Mouse (Mus musculus): ENCODE measurements around the gene Zfp870.
A peak's percentile ranks its signal among the peaks of the same experiment; 100 is the strongest.

Gene Zfp870

DNA sequence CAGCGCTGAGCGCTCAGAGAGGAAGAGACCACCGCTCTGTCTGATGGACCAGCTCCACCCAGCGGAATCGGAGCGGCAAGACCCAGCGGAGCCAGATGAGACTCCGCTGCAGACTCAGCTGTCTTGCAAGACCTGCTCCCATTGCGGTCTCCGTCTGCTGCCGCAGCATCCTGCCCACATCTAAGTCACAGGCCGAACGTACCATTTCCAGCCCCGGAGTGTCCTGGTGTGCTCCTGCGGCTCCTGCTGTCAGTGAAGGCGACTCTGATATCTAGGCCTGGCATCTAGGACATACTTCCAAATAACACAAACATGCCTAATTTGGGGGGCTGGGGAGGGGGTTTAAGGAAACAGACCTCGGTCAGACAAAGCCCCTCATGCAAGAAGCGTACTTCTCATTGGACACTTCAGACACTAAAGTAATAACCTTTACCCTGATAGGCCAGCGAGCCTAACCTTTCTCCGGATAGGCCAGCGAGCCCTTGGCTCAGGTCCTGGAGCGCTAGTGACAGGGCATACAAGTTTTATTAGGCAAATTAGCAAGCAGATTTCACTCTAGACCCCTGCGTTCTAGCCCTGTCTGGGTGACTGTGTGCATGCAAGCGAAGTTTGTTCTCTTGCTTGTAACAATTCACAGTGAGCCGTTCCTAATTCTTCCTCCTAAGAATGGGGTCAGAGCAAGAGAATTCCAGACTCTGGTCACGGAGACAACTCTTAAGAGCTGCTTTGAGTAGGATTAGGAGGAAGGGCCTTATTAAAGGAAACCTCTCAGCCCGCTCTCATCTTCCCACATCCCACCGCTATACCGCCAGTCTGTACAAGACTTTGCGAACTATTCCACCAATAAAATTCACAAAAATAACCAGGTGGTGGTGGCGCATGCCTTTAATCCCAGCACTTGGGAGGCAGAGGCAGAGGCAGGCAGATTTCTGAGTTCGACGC, at the start of gene Zfp870:
Zfp870 (minus strand) TSS at position 404 of the 942 bp plus-strand sequence.
- peak; percentile 93 to 96 for DNase-seq (ENCODE audit: low spot score in 2 of 2)

DNA sequence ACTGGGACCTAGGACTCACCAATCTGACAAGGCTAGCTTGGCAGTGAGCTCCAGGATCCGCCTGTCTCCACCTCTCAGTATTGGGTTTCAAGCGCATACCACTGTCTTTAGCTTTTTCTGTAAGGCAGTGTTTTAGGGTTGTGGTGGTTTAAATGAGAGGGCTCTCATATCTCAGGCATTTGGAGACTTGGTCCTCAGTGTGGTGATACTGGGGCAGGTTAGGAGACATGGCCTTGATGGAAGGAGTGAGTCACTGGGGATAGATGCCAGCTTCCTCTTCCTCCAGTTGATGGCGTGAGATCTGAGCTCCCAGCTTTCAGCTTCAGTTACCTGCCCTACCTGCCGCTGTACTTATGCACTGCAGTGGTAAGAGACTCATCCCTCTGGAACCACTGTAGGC, 48.4 kb upstream of the Zfp870 start:
- DNase-seq (ENCODE audit: low spot score in 2 of 2) = no peak

DNA sequence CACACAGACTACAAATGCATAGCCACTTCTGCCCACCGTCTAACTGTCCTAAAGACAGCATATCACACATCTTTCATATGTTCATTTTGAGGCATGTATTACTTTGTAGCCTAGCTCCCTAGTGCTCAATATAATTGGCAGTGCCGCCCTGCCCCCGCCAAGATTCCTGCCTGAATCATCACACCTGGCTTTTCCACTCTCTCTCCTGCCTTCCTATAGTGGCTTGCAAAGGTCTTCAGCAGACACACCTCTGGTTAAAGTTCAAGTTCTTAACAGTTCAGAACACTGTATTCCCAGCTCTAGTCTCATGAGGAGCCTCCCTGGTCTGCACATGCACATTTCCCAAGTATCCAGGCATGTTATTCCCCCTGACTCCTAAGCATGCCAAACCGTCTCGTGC, 36.4 kb upstream of the Zfp870 start:
- no peak for DNase-seq (ENCODE audit: low spot score in 2 of 2)

DNA sequence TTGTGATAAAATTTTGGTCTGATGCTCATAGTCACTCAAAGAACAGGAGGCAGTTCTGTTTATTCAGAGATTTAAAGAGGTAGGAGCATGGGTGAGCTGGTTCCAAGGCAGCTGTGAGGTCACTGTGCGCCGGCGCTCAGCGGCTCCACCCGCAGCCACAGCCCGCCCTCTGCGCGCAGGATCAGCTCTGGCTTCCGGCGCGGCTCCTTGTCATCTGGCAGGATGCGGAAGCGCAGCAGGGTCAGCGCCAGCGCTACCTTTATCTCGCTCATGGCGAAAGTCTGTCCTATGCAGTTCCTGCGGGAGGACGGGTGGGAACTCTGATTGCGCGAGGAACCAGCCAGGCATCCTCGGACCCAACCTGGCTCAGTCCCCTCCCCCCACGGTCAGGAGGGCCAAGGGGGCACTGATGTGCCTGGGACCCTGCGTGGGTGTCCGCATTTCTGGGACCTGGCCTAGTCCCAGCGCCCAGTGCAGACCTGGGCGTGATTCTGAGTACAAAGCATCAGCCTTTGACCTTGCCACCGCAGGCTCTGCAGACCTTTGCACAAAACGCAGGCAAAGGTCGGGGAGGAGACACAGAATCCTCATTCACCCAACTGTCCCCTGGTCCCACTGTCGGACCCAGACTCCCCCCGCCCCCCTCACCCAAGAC, 33.3 kb upstream of the Zfp870 start:
- peak; percentile 82 to 84 for DNase-seq (ENCODE audit: low spot score in 2 of 2)

DNA sequence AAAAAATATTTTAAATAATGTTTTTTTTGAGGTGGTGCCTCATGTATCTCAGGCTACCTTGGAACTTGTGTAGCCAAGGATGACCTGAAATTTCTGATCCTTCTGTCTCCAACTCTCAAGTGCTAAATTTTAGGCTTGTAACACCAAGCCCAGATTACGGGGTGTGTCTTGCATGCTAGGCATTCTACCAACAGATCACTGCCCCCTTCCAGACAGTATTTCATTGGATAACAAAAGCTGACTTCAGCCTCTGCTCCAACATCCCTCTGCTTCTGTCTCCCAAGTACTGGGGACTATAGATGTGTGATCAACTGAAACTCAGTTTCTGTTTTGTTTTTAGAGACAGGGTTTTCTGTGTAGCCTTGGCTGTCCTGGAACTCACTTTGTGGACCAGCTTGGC, 32.2 kb upstream of the Zfp870 start:
- no peak for DNase-seq (ENCODE audit: low spot score in 2 of 2)

DNA sequence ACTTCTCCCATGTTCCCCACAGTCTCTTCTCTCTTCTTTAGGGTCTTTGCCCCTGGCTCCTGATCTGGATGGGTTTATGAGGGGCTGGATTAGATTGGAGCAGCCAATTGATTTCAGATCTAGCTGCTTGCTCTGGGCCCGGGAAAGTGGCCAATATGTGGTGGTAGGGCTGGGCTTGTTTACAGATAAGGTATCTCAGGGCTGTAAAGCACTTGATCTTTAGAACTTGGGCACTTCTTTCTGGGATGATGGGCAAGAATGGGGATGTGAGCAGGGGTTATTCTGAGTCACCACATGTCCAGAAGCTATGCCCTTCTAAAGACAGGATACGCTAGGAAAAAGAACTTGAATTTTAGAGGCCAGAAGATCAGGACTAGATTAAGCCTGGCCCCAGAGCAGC, 27.7 kb upstream of the Zfp870 start:
- no peak for DNase-seq (ENCODE audit: low spot score in 2 of 2)

DNA sequence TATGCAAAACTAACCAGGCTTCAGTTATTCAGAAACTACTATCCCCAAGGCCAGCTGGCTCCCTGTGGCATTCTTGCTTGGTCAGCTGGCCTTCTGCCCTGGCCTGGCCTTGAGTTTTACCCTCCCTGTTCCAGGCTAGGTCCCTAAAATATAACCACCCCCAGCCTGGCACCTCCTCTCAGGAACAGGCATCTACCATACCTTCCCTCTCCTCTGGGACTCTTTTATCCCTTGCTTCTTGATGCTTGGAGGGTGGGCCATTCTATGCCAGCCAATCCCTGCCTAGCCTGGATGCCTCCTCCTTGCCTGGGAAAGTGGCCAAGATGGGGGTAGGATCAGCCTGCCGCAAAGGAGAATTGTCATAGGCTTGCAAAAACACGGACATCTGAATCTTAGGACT, 25.7 kb upstream of the Zfp870 start, which contains the start of gene Cyp4f14:
Cyp4f14 (minus strand) TSS at position 212 of the 400 bp plus-strand sequence.
- peak; percentile 33 to 42 for DNase-seq (ENCODE audit: low spot score in 2 of 2)

DNA sequence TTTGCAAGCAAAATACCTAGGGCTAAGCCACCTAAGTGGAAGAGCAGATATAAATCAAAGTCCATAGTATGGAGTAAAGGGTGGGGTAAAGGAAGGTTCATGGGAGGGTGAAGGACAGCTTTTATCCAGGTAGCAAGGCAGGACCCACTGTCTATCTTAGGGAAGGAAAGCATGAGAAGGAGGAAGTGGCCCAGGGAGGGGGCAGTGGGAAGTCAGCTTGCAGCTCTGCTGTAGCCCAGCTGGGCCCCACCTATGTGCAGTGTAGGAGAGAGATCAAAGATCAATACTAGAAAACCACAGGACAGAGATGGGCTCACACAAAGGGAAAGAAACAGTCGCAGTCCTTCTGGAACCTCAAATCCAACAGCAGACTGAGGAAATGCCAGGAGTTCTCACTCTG, 24.6 kb upstream of the Zfp870 start:
- no peak for DNase-seq (ENCODE audit: low spot score in 2 of 2)

DNA sequence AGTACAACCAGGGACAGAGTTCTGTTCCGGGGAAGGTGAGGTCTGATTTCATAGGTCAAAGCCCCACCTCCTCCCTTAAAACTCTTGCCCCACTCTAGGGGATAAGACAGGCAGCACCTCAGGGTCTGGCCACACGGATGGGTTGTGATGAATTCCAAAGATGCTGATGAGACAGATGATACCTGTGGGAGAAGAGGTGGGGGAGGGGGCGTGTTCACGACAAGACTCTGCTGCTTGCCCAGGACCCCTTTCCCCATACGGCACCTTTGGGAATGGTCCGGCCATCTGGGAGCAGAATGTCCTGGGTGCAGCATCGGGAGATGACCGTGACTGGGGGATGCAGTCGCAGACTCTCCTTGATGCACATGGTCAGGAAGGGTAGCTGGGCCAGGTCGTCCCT, 14.7 kb upstream of the Zfp870 start:
- DNase-seq (ENCODE audit: low spot score in 2 of 2) = no peak

DNA sequence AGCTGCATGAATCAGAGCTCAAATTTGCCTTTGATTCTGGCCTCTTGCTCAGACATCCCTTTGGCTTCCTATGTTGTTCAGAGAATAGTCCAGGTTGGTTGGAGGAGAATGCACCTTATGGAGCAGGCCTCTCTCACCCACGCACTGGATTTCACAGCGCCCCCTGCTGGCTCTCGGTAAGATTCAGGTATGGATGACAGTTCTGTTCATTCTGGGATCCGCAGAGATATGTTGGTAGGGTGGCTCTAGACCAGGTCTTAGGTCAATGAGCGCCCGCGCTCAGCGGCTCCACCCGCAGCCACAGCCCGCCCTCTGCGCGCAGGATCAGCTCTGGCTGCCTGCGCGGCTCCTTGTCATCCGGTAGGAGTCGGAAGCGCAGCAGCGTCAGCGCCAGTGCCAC, 13.8 kb upstream of the Zfp870 start:
- DNase-seq (ENCODE audit: low spot score in 2 of 2) = peak; percentile 25 to 44

DNA sequence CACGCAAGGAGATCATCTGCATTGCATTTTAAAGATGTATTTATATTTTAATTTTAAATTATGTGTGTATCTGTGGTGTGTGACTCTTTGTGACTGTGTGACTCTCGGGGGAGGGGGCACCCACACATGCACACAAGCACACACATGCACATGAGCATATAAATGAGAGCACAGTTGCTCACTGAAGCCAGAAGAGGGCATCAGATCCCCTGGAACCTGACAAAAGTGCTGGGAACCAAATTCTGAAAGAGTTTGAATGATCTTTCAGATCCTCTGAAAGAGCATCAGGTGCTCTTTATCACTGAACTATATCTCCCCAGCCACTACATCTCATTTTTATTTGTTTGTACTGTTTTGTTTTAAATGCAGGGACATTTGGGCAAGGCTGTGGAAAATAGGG, 13.0 kb upstream of the Zfp870 start:
- DNase-seq (ENCODE audit: low spot score in 2 of 2) = no peak

DNA sequence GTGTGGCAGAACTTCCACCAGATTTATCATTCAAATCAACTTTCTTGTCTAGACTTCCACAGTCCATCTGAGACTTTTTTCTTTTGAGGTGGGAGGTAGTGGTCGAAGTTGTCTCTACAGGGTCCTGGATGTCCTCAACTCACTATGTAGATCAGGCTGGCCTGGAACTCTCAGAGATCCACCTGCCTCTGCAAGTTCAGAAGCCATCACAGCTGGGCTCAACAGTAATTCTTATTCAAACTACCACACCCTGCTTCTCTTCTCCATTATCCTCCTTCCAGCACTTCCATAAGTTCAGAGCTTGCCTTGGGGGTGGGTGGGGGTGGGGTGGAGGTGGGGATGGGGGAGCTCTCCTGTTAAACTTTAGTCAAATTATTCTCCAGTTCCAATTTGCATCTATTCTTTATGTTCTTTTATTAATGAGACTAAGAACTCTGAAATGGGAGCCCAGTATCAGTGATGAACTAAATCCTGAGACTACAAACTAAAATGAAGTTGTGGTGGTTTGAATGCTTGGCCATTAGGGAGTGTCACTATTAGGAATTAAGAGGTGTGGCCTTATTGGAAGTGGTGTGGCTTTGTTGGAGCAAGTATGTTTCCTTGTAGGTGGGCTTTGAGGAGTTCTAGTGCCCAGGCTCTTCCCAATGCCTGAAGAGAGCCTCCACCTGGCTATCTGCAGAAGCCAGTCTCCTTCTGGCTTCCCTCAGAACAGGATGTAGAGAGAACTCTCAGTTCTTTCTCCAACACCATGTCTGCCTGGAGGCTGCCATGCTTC, 10.5 kb upstream of the Zfp870 start:
- no peak for DNase-seq (ENCODE audit: low spot score in 2 of 2)

DNA sequence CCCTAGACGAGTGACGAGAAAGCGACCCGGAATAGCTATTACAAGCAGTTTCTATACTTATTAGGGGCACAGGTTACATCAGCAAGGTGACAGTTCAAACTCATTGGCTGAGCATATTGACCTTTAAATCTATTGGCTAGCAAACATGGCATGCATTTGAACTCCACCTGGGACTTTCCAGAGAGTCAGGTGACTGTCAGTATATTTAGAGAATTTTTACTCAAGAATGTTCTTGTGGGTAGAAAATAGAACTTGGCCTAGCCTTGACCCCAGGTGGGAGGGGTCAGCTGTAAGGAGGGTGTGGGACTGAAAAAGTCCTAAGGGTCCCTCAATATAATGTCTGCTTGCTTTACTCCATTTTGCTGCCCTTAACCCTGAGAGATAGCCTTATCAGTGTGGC, 4.0 kb upstream of the Zfp870 start:
- no peak for DNase-seq (ENCODE audit: low spot score in 2 of 2)

DNA sequence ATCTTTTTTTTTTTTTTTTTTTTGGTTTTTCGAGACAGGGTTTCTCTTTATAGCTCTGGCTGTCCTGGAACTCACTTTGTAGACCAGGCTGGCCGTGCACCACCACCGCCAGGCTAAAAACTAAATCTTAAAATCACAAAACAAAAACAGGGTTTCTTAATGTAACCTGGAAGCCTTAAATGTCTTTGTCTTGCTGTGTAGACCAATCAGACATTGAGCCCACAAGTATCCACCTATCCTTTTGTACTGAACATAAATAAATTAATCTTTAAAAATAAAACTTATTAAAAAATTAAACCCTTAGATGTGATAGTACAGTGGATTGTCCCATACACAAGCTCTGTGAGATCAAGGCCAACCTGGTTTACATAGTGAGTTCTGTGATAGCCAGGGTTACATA, 2.5 kb upstream of the Zfp870 start:
- no peak for DNase-seq (ENCODE audit: low spot score in 2 of 2)

DNA sequence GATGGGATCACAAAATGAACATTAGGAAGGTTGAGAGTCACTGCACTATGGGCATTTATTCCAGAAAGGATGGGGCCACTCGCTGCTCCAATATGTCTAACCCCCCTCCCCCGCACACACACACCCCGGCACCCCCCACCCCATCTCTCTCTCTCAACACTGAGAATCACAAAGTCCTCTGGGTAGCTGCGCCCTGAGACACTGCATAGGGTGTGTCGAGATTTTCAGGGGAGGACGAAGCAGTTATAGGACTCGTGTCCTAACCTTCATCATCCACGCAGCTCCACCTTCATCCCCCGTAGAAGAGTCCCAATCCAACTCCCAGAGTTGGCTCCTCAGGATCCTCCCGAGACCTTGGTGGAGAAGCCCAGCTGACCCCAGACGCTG, 597 bp downstream of the Zfp870 start:
- DNase-seq (ENCODE audit: low spot score in 2 of 2) = no peak

DNA sequence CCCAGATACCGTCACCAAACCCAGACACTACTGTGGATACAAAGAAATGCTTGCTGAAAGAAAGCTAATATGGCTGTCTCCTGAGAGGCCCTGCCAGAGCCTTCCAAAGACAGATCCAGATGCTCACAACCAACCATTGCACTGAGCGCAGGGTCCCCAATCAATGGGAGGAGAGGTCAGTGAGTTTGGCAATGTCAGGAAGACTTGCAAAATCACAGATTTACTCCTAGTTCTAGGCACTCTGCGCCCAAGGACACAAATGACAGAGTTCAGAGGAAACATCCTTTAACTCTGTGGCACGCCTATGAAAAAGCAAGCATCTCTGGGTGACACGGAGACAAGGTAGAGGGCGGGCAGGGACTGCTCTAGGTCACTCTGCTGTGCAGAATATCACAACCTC, 1.8 kb downstream of the Zfp870 start:
- no peak for DNase-seq (ENCODE audit: low spot score in 2 of 2)

DNA sequence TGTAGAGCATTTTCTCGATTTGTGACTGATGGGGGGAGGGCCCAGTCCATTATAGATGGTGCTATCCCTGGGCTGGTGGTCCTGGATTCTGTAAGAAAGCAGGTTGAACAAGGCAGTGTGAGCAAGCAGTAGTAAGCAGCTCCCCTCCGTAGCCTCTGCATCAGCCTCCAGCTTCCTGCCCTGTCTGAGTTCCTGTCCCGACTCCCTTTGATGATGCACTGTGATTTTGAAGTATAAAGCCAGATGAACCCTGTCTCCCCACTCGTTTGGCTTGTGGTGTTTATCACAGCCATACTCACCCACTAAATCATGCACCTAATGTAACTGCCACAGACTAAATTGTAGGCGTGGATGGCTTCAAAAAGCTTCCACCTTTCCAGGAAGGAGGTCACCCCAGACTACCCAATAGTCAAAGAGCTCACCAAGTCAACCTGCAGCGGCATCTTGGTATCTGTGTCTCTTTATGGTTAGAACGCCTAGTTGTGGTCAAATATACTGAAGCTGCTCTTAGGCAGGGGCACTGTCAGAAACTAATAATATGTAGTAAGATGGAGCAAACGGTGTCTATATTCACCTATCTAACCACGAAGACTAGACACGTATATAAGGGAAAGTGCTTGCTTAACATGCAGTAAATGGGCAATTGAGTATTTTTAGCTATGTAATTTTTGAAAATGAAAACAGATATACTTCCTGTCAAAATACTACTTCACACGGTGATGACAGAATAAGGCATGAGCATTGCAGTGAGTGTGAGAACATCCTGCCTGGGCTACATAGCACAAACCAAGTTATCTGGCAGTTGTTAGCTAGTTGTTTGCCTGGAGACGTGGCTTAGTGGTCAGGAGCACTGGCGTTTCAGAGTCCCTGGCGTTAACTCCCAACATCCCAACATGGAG, 10.9 kb downstream of the Zfp870 start:
- no peak for DNase-seq (ENCODE audit: low spot score in 2 of 2)

DNA sequence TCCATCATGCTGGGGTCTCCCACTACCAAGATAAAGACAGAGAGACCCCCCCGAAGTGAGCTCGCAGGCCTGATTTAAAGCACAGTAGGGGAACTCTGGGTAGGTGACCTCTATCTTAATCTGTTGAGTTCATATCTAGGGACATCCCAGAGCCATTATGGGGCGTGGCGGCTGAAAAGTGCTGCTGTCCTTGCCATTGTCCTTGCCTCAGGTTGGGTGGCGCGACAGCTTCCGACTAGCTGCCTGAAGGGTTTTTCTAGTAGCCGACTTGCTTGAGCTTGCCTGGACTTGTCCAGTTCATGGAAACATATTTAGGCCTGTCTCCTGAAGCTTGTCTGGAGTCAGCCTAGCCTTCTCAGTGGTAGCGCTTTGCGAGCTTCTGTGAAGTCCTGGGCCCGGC, 12.7 kb downstream of the Zfp870 start:
- DNase-seq (ENCODE audit: low spot score in 2 of 2) = no peak

DNA sequence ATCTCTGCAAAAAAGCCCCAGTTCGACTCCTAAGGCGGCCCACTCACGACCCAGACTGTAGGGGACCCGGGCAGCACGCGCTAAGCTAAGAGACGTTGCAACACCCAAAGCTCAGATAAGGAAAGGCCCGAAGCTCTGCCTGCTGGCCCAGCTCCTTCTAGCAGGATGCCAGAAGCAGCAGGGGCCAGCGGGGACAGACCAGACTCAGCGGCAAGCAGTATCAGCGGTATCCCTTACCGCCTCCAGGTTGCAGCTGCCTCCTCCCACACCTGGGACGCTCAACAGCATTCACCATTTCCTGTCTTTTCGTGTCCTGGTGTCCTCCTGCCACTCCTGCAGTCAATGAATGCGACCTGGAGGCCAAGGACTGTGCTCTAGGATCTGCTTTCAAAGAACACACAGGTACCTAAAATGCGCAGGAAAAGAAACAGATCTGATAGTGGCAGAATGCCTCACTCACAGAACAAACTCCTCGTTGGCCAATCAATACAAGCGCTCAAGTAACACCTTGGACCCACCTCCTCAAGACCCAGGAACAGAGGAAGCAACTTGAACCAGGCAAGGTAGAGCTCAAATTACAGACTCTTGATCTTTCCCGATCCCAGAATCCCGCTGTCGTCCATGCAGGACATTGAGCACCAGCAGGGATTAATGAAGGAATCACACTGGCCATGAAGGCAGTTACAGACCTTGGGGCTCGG, 13.8 kb downstream of the Zfp870 start:
- no peak for DNase-seq (ENCODE audit: low spot score in 2 of 2)

DNA sequence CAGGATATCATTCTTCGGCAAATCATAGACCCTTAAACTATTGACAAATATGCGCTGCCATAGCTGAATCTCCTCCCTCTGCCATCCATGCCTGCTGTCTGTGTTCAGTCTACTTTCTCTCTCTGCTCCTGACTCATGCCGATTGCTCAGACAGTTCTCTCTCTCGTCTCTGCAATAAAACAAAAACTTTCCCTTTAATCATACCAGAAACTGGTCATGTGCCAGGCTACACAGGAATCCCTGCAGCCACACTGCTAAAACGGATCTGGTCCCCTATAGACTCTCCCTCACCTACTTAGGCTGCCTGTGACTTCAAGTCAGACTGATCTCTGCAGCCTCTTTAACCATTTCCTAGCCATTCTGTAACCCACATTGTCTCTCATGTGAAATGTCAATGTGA, 18.7 kb downstream of the Zfp870 start:
- no peak for DNase-seq (ENCODE audit: low spot score in 2 of 2)

DNA sequence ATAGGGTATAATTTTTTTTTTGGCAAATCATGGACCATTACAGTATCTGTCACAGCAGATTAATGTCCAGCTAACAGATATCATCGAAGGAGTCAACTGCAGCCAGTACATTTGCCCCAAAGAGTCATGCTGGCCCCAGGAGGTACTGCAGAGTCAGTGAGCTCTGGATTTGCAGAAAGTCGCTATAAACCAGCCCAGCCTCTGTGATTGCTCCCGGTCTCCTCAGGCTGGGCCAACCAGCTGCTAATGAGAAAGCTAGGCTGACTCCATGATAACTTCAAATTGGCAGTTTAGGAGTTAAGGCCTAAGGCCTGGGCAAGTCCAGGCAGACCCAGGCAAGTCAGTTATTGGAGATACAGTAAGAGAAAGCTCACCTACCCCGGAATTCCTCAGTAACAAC, 19.4 kb downstream of the Zfp870 start:
- no peak for DNase-seq (ENCODE audit: low spot score in 2 of 2)
